Mouse (Mus musculus): ENCODE data around the gene Qpct. TPM values are rescaled to one million over a fixed set of nuclear protein-coding genes. Genes with fewer than 3 reads are reported as not detected.

Qpct gene
- total and polyA plus RNA-seq, 3 experiments: not detected

DNA sequence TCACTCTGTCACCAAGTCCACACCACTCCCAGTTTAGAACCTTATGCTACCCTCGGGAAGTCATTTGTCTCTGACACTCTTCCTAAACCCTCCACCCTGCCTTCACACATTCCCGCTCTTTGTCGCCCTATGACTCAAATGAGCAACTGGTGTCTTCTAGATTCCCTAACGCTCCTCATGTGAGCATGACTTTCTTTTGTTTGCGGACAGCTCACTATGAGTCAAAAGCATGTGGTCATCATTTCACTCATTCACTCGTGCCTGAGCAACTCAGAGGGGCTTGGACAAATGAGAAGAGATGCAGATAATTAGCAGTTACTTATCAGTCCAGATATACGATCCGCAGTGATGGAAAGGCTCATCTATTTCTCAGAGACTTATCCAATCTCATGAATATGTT lies 26.5 kb downstream of the Qpct start:
- Histone ChIP-seq H3K4me3 (replicated peaks in 1 of 3; ENCODE audit: low read depth in 2 of 3, low read length in 2 of 3, poor library complexity in 1 of 3) (no peak overlapping the region), H3K36me3 (replicated peaks in 1 of 2; ENCODE audit: control insufficient read depth in 1 of 2, insufficient read depth in 1 of 2, low read length in 1 of 2) (no peaks in the 10 kb centered on the region), H3K4me2 (ENCODE audit: insufficient read depth, low read depth, poor library complexity, severe bottlenecking) (no peak overlapping the region), H3K27ac (ENCODE audit: insufficient read depth, low read depth) (no peak overlapping the region), H3K9ac (ENCODE audit: insufficient read depth, low read depth) (no peak overlapping the region), H3K9me3 (replicated peaks; ENCODE audit: low read length) (no peaks in the 10 kb centered on the region), H3K79me2 (replicated peaks; ENCODE audit: control insufficient read depth, extremely low read depth, insufficient read depth, poor library complexity, severe bottlenecking) (no peaks in the 10 kb centered on the region), H3K27me3 (replicated peaks) (no peaks in the 10 kb centered on the region), H3K4me1 (ENCODE audit: control insufficient read depth in 1 of 2, insufficient read depth in 2 of 2) (peaks cover 0 to 4% of the 10 kb centered on the region in 2 experiments; a peak in 1 of 4 replicates)
- dilution Hi-C loops (cut with MboI; ENCODE audit: extremely low pct_ligation_motif_present, extremely low pct_unique_long_range_greater_than_20kb, low sequenced_read_pairs) (no loop called here), in situ Hi-C loops (cut with MboI; ENCODE audit: low pct_ligation_motif_present, low pct_unique_long_range_greater_than_20kb, low sequenced_read_pairs) (no loop called here)
- TF ChIP-seq USF2 (conservative IDR thresholded peaks at IDR 0.05; ENCODE audit: low read depth, low read length) (no peak), MYC (IDR thresholded peaks at IDR 0.05; ENCODE audit: low read depth, low read length) (no peak), MAFK (IDR thresholded peaks at IDR 0.05; ENCODE audit: insufficient replicate concordance, low read length) (no peak), ELF1 (IDR thresholded peaks at IDR 0.05; ENCODE audit: low read depth, low read length) (no peak), ETS1 (conservative IDR thresholded peaks at IDR 0.05; ENCODE audit: low read depth, low read length) (no peak), MAZ (IDR thresholded peaks at IDR 0.05; ENCODE audit: low read depth, low read length) (no peak), POLR2A (IDR thresholded peaks at IDR 0.05; ENCODE audit: low read depth, low read length) (no peak), JUN (IDR thresholded peaks at IDR 0.05; ENCODE audit: insufficient read depth, low read depth, low read length) (no peak), TCF12 (IDR thresholded peaks at IDR 0.05; ENCODE audit: low read depth, low read length) (no peak), E2F4 (IDR thresholded peaks at IDR 0.05; ENCODE audit: insufficient replicate concordance, low read depth, low read length) (no peak), HCFC1 (IDR thresholded peaks at IDR 0.05; ENCODE audit: low read depth, low read length) (no peak), CHD1 (IDR thresholded peaks at IDR 0.05; ENCODE audit: low read depth, low read length) (no peak), ZC3H11A (IDR thresholded peaks at IDR 0.05; ENCODE audit: low read depth, low read length) (no peak), IRF4 (IDR thresholded peaks at IDR 0.05; ENCODE audit: low read depth, low read length) (no peak), RAD21 (IDR thresholded peaks at IDR 0.05; ENCODE audit: low read depth, low read length) (no peak), PAX5 (IDR thresholded peaks at IDR 0.05; ENCODE audit: low read length) (no peak)
- no peak for DNase-seq (ENCODE audit: extremely low read depth)

- Histone ChIP-seq H3K27ac (ENCODE audit: insufficient read depth, low read depth) (no peak overlapping the region), H3K79me2 (replicated peaks; ENCODE audit: control insufficient read depth, extremely low read depth, insufficient read depth, poor library complexity, severe bottlenecking) (no peaks in the 10 kb centered on the region), H3K9me3 (replicated peaks; ENCODE audit: low read length) (peaks cover 2% of the 10 kb centered on the region), H3K4me1 (ENCODE audit: control insufficient read depth in 1 of 2, insufficient read depth in 2 of 2) (peaks cover 0 to 12% of the 10 kb centered on the region in 2 experiments; a peak in 2 of 4 replicates), H3K36me3 (replicated peaks in 1 of 2; ENCODE audit: control insufficient read depth in 1 of 2, insufficient read depth in 1 of 2, low read length in 1 of 2) (no peaks in the 10 kb centered on the region), H3K4me3 (replicated peaks in 1 of 3; ENCODE audit: low read depth in 2 of 3, low read length in 2 of 3, poor library complexity in 1 of 3) (no peak overlapping the region), H3K9ac (ENCODE audit: insufficient read depth, low read depth) (no peak overlapping the region), H3K4me2 (ENCODE audit: insufficient read depth, low read depth, poor library complexity, severe bottlenecking) (no peak overlapping the region), H3K27me3 (replicated peaks) (no peaks in the 10 kb centered on the region)
- dilution Hi-C loops (cut with MboI; ENCODE audit: extremely low pct_ligation_motif_present, extremely low pct_unique_long_range_greater_than_20kb, low sequenced_read_pairs) (no loop called here), in situ Hi-C loops (cut with MboI; ENCODE audit: low pct_ligation_motif_present, low pct_unique_long_range_greater_than_20kb, low sequenced_read_pairs) (no loop called here)
- no peak for DNase-seq (ENCODE audit: extremely low read depth)
- TF ChIP-seq RCOR1 (conservative IDR thresholded peaks at IDR 0.05; ENCODE audit: low read depth, low read length): no peak
- TF ChIP-seq TCF12 (IDR thresholded peaks at IDR 0.05; ENCODE audit: low read depth, low read length): no peak
- no peak for TF ChIP-seq HCFC1 (IDR thresholded peaks at IDR 0.05; ENCODE audit: low read depth, low read length)
Observed at GRCm38 (mm10) chr17:79091710-79092109, 40.0 kb downstream of the Qpct start.

Measured in CH12.LX (cell line).